ENCODE assay signal across 10 mouse cellular contexts in the genomic region with DNA sequence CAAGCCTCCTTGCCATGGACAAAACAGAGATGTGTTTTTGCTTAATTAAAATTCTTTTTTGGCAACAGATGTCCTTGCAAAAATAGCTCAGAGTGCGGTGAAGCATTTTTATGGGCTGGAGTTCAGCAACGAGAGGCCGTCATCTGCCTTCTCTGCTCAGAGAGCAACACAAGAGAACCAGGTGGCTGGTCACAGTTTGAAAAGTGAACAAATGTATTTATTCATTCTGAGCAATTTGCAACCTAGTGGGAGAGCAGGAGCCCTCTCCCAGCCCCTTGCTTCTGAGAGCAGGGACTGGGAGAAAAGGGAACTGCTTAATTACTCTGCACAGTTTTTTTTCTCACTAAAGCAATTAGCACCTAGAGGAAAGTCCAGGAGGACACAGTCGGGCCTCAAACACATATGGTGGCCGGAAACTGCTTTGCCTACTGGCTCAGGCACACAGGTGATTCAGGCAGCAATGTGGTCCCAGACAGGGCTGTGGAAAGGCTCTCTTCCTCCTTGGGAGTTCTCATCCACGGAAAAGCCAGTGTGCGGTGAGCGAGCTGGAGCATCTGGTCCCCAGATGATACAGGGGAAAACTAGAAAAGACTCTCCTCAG.
DNase-seq lines count a peak whose midpoint lies in the region; ATAC-seq and TF ChIP-seq lines count a peak whose summit lies in the region.
"Had no signal": no experiment of that assay in that cellular context is flagged by ENCODE, and none has a peak within 500 bp of the region (broad histone marks: within the 10 kb centered on the region; RNA-seq: fewer than 3 reads in every experiment).

No protein-coding gene starts in this region.

- no peak for TF ChIP-seq CTCF in midbrain, postnatal 0 days (IDR thresholded peaks at IDR 0.05)
- TF ChIP-seq CTCF in liver, postnatal 0 days (IDR thresholded peaks at IDR 0.05; ENCODE audit: low read depth), result no peak

- no peaks in the 10 kb centered on the region for H3K36me3 ChIP-seq in forebrain, embryonic 14.5 days (ENCODE audit: control insufficient read depth, insufficient read depth, low read length)
- no peaks in the 10 kb centered on the region for H3K36me3 ChIP-seq in midbrain, postnatal 0 days (ENCODE audit: insufficient read depth, low read length)
- H3K36me3 ChIP-seq in liver, postnatal 0 days (replicated peaks; ENCODE audit: insufficient read depth, low read length), result no peaks in the 10 kb centered on the region
- H3K36me3 ChIP-seq in intestine, embryonic 16.5 days (ENCODE audit: control insufficient read depth, insufficient read depth, low read length), result no peaks in the 10 kb centered on the region
- H3K36me3 ChIP-seq: G1E had no signal

- no peaks in the 10 kb centered on the region for H3K27me3 ChIP-seq in forebrain, embryonic 14.5 days (replicated peaks; ENCODE audit: control insufficient read depth, insufficient read depth, low read length)
- H3K27me3 ChIP-seq in midbrain, postnatal 0 days (ENCODE audit: insufficient read depth, low read length), result no peaks in the 10 kb centered on the region
- H3K27me3 ChIP-seq in liver, postnatal 0 days (ENCODE audit: insufficient read depth, low read length), result no peaks in the 10 kb centered on the region
- no peaks in the 10 kb centered on the region for H3K27me3 ChIP-seq in intestine, embryonic 16.5 days (replicated peaks; ENCODE audit: control insufficient read depth, insufficient read depth, low read length)

- no peak overlapping the region for H3K4me3 ChIP-seq in forebrain, embryonic 14.5 days (ENCODE audit: low read depth, low read length)
- no peak overlapping the region for H3K4me3 ChIP-seq in midbrain, postnatal 0 days (ENCODE audit: low read depth, low read length)
- no peak overlapping the region for H3K4me3 ChIP-seq in liver, postnatal 0 days (ENCODE audit: low read depth, low read length)
- H3K4me3 ChIP-seq in intestine, embryonic 16.5 days (ENCODE audit: low read length), result no peak overlapping the region
- H3K4me3 ChIP-seq: erythroblast, embryonic 14.5 days had no signal

- peak; percentile 74 to 84 for DNase-seq in cerebellum, adult 18-20 months
- peak; percentile 88 for DNase-seq in forebrain, embryonic 14.5 days (ENCODE audit: low spot score)
- peak; percentile 34 to 79 for DNase-seq in layer of hippocampus, postnatal 14 days (ENCODE audit: low spot score in 2 of 2)
- peak; percentile 67 for DNase-seq in midbrain, postnatal 0 days (ENCODE audit: low spot score)
- DNase-seq in gastrocnemius, adult 18-20 months (ENCODE audit: low spot score), result no peak
- no peak for DNase-seq in liver, postnatal 0 days
- no peak for DNase-seq in heart, adult 9 months (ENCODE audit: low spot score in 2 of 2)

- peaks cover 16% of the 10 kb centered on the region for H3K4me1 ChIP-seq in forebrain, embryonic 14.5 days (ENCODE audit: control insufficient read depth, insufficient read depth, low read length)
- H3K4me1 ChIP-seq in midbrain, postnatal 0 days (ENCODE audit: insufficient read depth, low read length), result peaks cover 6% of the 10 kb centered on the region; the same call in 1 of the 2 replicates
- H3K4me1 ChIP-seq in liver, postnatal 0 days (ENCODE audit: insufficient read depth), result no peaks in the 10 kb centered on the region
- 0 out of 2 replicates have a peak, but pooled peaks cover 2% of the 10 kb centered on the region for H3K4me1 ChIP-seq in intestine, embryonic 16.5 days (ENCODE audit: control insufficient read depth, insufficient read depth, low read length)

- TF ChIP-seq EP300 in liver, postnatal 0 days (IDR thresholded peaks at IDR 0.05; ENCODE audit: low read depth), result no peak

- peak; percentile 92 for ATAC-seq in forebrain, embryonic 14.5 days
- 0 out of 2 replicates have a peak, but pooled peaks have one; percentile 23 for ATAC-seq in midbrain, postnatal 0 days (ENCODE audit: low FRiP score)
- ATAC-seq in liver, postnatal 0 days, result no peak
- ATAC-seq in intestine, embryonic 16.5 days, result no peak

- H3K9me3 ChIP-seq in forebrain, embryonic 14.5 days (replicated peaks; ENCODE audit: control insufficient read depth, low read length), result no peaks in the 10 kb centered on the region
- no peaks in the 10 kb centered on the region for H3K9me3 ChIP-seq in midbrain, postnatal 0 days (ENCODE audit: low read length)
- H3K9me3 ChIP-seq in liver, postnatal 0 days (ENCODE audit: low read length), result no peaks in the 10 kb centered on the region
- no peaks in the 10 kb centered on the region for H3K9me3 ChIP-seq in intestine, embryonic 16.5 days (ENCODE audit: control insufficient read depth, low read length)
- H3K9me3 ChIP-seq: G1E had no signal

- peak overlapping the region; percentile 63; the same call in 1 of the 2 replicates for H3K27ac ChIP-seq in forebrain, embryonic 14.5 days (ENCODE audit: low read depth, low read length)
- H3K27ac ChIP-seq in midbrain, postnatal 0 days (ENCODE audit: low read depth, low read length), result no peak overlapping the region
- no peak overlapping the region for H3K27ac ChIP-seq in liver, postnatal 0 days (ENCODE audit: low read depth)
- no peak overlapping the region for H3K27ac ChIP-seq in intestine, embryonic 16.5 days (ENCODE audit: low read length)

- no peak overlapping the region for H3K9ac ChIP-seq in forebrain, embryonic 14.5 days (ENCODE audit: low read length)
- no peak overlapping the region for H3K9ac ChIP-seq in midbrain, postnatal 0 days (replicated peaks; ENCODE audit: low read length, poor library complexity, severe bottlenecking)
- no peak overlapping the region for H3K9ac ChIP-seq in liver, postnatal 0 days (replicated peaks)
- H3K9ac ChIP-seq in intestine, embryonic 16.5 days (ENCODE audit: low read depth, low read length), result no peak overlapping the region

- 16% methylated on average over 8 of the region's 8 CpGs for WGBS in forebrain, embryonic 14.5 days
- WGBS in midbrain, postnatal 0 days, result 46% methylated on average over 8 of the region's 8 CpGs
- WGBS in liver, postnatal 0 days (ENCODE audit: insufficient replicate concordance), result 66% methylated on average over 8 of the region's 8 CpGs
- 44% methylated on average over 8 of the region's 8 CpGs for WGBS in intestine, embryonic 16.5 days

- no peak overlapping the region for H3K4me2 ChIP-seq in forebrain, embryonic 14.5 days (ENCODE audit: low read length)
- H3K4me2 ChIP-seq in midbrain, postnatal 0 days (ENCODE audit: low read depth, low read length, poor library complexity, severe bottlenecking), result no peak overlapping the region
- no peak overlapping the region for H3K4me2 ChIP-seq in liver, postnatal 0 days (ENCODE audit: low read depth, low read length)
- no peak overlapping the region for H3K4me2 ChIP-seq in intestine, embryonic 16.5 days (ENCODE audit: low read depth, low read length)

Comparison
In these comparisons a context has a peak if more than half of its experiments do, and no peak if none do; other contexts are left out.
1. DNase-seq: peak in cerebellum, adult 18-20 months (2 of 2), forebrain, embryonic 14.5 days (single experiment), layer of hippocampus, postnatal 14 days (2 of 2) and midbrain, postnatal 0 days (single experiment); none in gastrocnemius, adult 18-20 months (single experiment), liver, postnatal 0 days (single experiment) and heart, adult 9 months (0 of 2).
2. ATAC-seq: peak in forebrain, embryonic 14.5 days (single experiment) and midbrain, postnatal 0 days (single experiment); none in liver, postnatal 0 days (single experiment) and intestine, embryonic 16.5 days (single experiment).